Comparison of ENCODE assay signal across 11 mouse cellular contexts in genomic region chr10:103026636-103027225, GRCm38 (mm10). TPM values are rescaled to one million over a fixed set of nuclear protein-coding genes. Genes with fewer than 3 reads are reported as not detected.
DNase-seq lines count a peak whose midpoint lies in the region; ATAC-seq and TF ChIP-seq lines count a peak whose summit lies in the region.
"Had no signal": no experiment of that assay in that cellular context is flagged by ENCODE, and none has a peak within 500 bp of the region (broad histone marks: within the 10 kb centered on the region; RNA-seq: fewer than 3 reads in every experiment).

No protein-coding gene starts in this region.

- no peaks in the 10 kb centered on the region for H3K9me3 ChIP-seq in heart, embryonic 11.5 days (replicated peaks; ENCODE audit: control insufficient read depth, low read length)
- H3K9me3 ChIP-seq in liver, embryonic 11.5 days (ENCODE audit: control insufficient read depth, low read length) = no peaks in the 10 kb centered on the region
- no peaks in the 10 kb centered on the region for H3K9me3 ChIP-seq in liver, postnatal 0 days (ENCODE audit: low read length)
- no peaks in the 10 kb centered on the region for H3K9me3 ChIP-seq in embryonic facial prominence, embryonic 12.5 days
- no peaks in the 10 kb centered on the region for H3K9me3 ChIP-seq in limb, embryonic 13.5 days
- H3K9me3 ChIP-seq: hindbrain, embryonic 15.5 days had no signal

- WGBS in heart, embryonic 11.5 days (ENCODE audit: insufficient replicate concordance) = under 1% methylated on average over 17 of the region's 17 CpGs
- 3% methylated on average over 17 of the region's 17 CpGs for WGBS in heart, adult 2 months
- under 1% methylated on average over 17 of the region's 17 CpGs for WGBS in liver, embryonic 11.5 days
- 1% methylated on average over 17 of the region's 17 CpGs for WGBS in liver, postnatal 0 days (ENCODE audit: insufficient replicate concordance)
- under 1% methylated on average over 17 of the region's 17 CpGs for WGBS in embryonic facial prominence, embryonic 12.5 days
- WGBS in limb, embryonic 13.5 days = under 1% methylated on average over 17 of the region's 17 CpGs

- no peak overlapping the region for H3K9ac ChIP-seq in heart, embryonic 11.5 days (ENCODE audit: low read depth, low read length)
- H3K9ac ChIP-seq in heart, adult 2 months (ENCODE audit: low read depth, low read length) = no peak overlapping the region
- H3K9ac ChIP-seq in liver, embryonic 11.5 days (ENCODE audit: low read depth, low read length) = no peak overlapping the region
- H3K9ac ChIP-seq in liver, postnatal 0 days (replicated peaks) = no peak overlapping the region
- H3K9ac ChIP-seq in embryonic facial prominence, embryonic 12.5 days = peak overlapping the region; percentile 74
- no peak overlapping the region for H3K9ac ChIP-seq in limb, embryonic 13.5 days
- H3K9ac ChIP-seq: hindbrain, embryonic 15.5 days had no signal

- no peaks in the 10 kb centered on the region for H3K36me3 ChIP-seq in heart, embryonic 11.5 days (ENCODE audit: control insufficient read depth, insufficient read depth, low read length)
- no peaks in the 10 kb centered on the region for H3K36me3 ChIP-seq in heart, adult 2 months (ENCODE audit: control insufficient read depth, insufficient read depth, low read length)
- no peaks in the 10 kb centered on the region for H3K36me3 ChIP-seq in liver, embryonic 11.5 days (ENCODE audit: control insufficient read depth, insufficient read depth, low read length)
- H3K36me3 ChIP-seq in liver, postnatal 0 days (replicated peaks; ENCODE audit: insufficient read depth, low read length) = no peaks in the 10 kb centered on the region
- no peaks in the 10 kb centered on the region for H3K36me3 ChIP-seq in embryonic facial prominence, embryonic 12.5 days
- H3K36me3 ChIP-seq in limb, embryonic 13.5 days = no peaks in the 10 kb centered on the region
- H3K36me3 ChIP-seq: hindbrain, embryonic 15.5 days had no signal

- intact Hi-C loops in heart, adult 2 months (cut with DNase I) = no loop called here

- TF ChIP-seq POLR2A in heart, adult 2 months (IDR thresholded peaks at IDR 0.05; ENCODE audit: insufficient read depth, low read depth, low read length) = no peak

- H3K27ac ChIP-seq in heart, embryonic 11.5 days (ENCODE audit: low read depth, low read length) = no peak overlapping the region
- no peak overlapping the region for H3K27ac ChIP-seq in heart, adult 2 months
- no peak overlapping the region for H3K27ac ChIP-seq in liver, embryonic 11.5 days (ENCODE audit: low read depth, low read length)
- H3K27ac ChIP-seq in liver, postnatal 0 days (ENCODE audit: low read depth) = no peak overlapping the region
- peak overlapping the region; percentile 97 for H3K27ac ChIP-seq in embryonic facial prominence, embryonic 12.5 days
- no peak overlapping the region for H3K27ac ChIP-seq in limb, embryonic 13.5 days
- H3K27ac ChIP-seq: hindbrain, embryonic 15.5 days had no signal

- ATAC-seq in heart, embryonic 11.5 days (replicated peaks; ENCODE audit: insufficient number of reproducible peaks, low FRiP score, low TSS enrichment) = no peak
- ATAC-seq in liver, embryonic 11.5 days (replicated peaks; ENCODE audit: low FRiP score) = no peak
- no peak for ATAC-seq in liver, postnatal 0 days
- ATAC-seq in embryonic facial prominence, embryonic 12.5 days (ENCODE audit: insufficient number of reproducible peaks, insufficient read depth, low FRiP score, low TSS enrichment) = no peak
- ATAC-seq in limb, embryonic 13.5 days (ENCODE audit: low FRiP score, low read depth) = no peak

- TF ChIP-seq EP300 in heart, adult 2 months (IDR thresholded peaks at IDR 0.05; ENCODE audit: insufficient read depth, low read depth, low read length) = no peak
- TF ChIP-seq EP300 in liver, postnatal 0 days (IDR thresholded peaks at IDR 0.05; ENCODE audit: low read depth) = no peak

- no peaks in the 10 kb centered on the region for H3K79me2 ChIP-seq in heart, adult 2 months (replicated peaks; ENCODE audit: control insufficient read depth, insufficient read depth, low read length)

- H3K4me1 ChIP-seq in heart, embryonic 11.5 days (ENCODE audit: control insufficient read depth, insufficient read depth, low read length) = 0 out of 2 replicates have a peak, but pooled peaks cover 4% of the 10 kb centered on the region
- no peaks in the 10 kb centered on the region for H3K4me1 ChIP-seq in heart, adult 2 months (ENCODE audit: control insufficient read depth, insufficient read depth, low read length)
- H3K4me1 ChIP-seq in liver, embryonic 11.5 days (replicated peaks; ENCODE audit: control insufficient read depth, insufficient read depth, low read length) = no peaks in the 10 kb centered on the region
- H3K4me1 ChIP-seq in liver, postnatal 0 days (ENCODE audit: insufficient read depth) = peaks cover 2% of the 10 kb centered on the region; the same call in 1 of the 2 replicates
- H3K4me1 ChIP-seq in embryonic facial prominence, embryonic 12.5 days = peaks cover 4% of the 10 kb centered on the region; the same call in 1 of the 2 replicates
- peaks cover 19% of the 10 kb centered on the region for H3K4me1 ChIP-seq in limb, embryonic 13.5 days

- H3K4me3 ChIP-seq in heart, embryonic 11.5 days (ENCODE audit: low read depth, low read length) = peak overlapping the region; percentile 12; the same call in 1 of the 2 replicates
- no peak overlapping the region for H3K4me3 ChIP-seq in heart, adult 2 months
- H3K4me3 ChIP-seq in liver, embryonic 11.5 days (ENCODE audit: low read depth, low read length) = no peak overlapping the region
- no peak overlapping the region for H3K4me3 ChIP-seq in liver, postnatal 0 days (ENCODE audit: low read depth, low read length)
- H3K4me3 ChIP-seq in embryonic facial prominence, embryonic 12.5 days = peak overlapping the region; percentile 58
- peak overlapping the region; percentile 7 for H3K4me3 ChIP-seq in limb, embryonic 13.5 days
- H3K4me3 ChIP-seq: hindbrain, embryonic 15.5 days had no signal

- no peak for DNase-seq in heart, adult 2 months
- DNase-seq in liver, embryonic 11.5 days (ENCODE audit: low spot score) = peak; percentile 37
- DNase-seq in liver, postnatal 0 days = no peak
- DNase-seq in B cell, adult 2 months = no peak
- DNase-seq in thymus, adult 18-20 months = no peak
- DNase-seq: lung, adult 2 months; right cerebral cortex, postnatal 4 days had no signal

- peak overlapping the region; percentile 32 for H3K4me2 ChIP-seq in heart, embryonic 11.5 days
- peak overlapping the region; percentile 1; the same call in 1 of the 2 replicates for H3K4me2 ChIP-seq in liver, embryonic 11.5 days
- H3K4me2 ChIP-seq in liver, postnatal 0 days (ENCODE audit: low read depth, low read length) = no peak overlapping the region
- H3K4me2 ChIP-seq in embryonic facial prominence, embryonic 12.5 days (replicated peaks) = peak overlapping the region; percentile 47
- peak overlapping the region; percentile 16; the same call in 1 of the 2 replicates for H3K4me2 ChIP-seq in limb, embryonic 13.5 days (replicated peaks)
- H3K4me2 ChIP-seq: hindbrain, embryonic 15.5 days had no signal

- no peak for TF ChIP-seq CTCF in heart, adult 2 months (IDR thresholded peaks at IDR 0.05)
- no peak for TF ChIP-seq CTCF in liver, postnatal 0 days (IDR thresholded peaks at IDR 0.05; ENCODE audit: low read depth)

- H3K27me3 ChIP-seq in heart, embryonic 11.5 days (ENCODE audit: control insufficient read depth, insufficient read depth, low read length) = peaks cover 46% of the 10 kb centered on the region
- peaks cover 24% of the 10 kb centered on the region for H3K27me3 ChIP-seq in heart, adult 2 months (ENCODE audit: control insufficient read depth, insufficient read depth, low read length)
- peaks cover 62% of the 10 kb centered on the region for H3K27me3 ChIP-seq in liver, embryonic 11.5 days (replicated peaks; ENCODE audit: control insufficient read depth, insufficient read depth, low read length)
- peaks cover 67% of the 10 kb centered on the region for H3K27me3 ChIP-seq in liver, postnatal 0 days (ENCODE audit: insufficient read depth, low read length)
- peaks cover 20% of the 10 kb centered on the region for H3K27me3 ChIP-seq in embryonic facial prominence, embryonic 12.5 days
- H3K27me3 ChIP-seq in limb, embryonic 13.5 days = peaks cover 55% of the 10 kb centered on the region

RNA-seq across cellular contexts. Expression of gene Alx1, which starts 3.3 kb away (rescaled TPM):
- polyA plus RNA-seq in heart, embryonic 11.5 days (2014; fragmentation: Nextera tagmentation; extraction: Ambion mirVana) = 3.6 TPM in 2 replicates
- not detected for total RNA-seq in heart, adult 2 months (2021)
- polyA plus RNA-seq in heart, adult 2 months (2012; rRNA removed) = 0.14 TPM in 1 of 2 replicates, not detected in the other
- 3.1 and 3.2 TPM in 2 replicates for polyA plus RNA-seq in liver, embryonic 11.5 days (2014; fragmentation: Nextera tagmentation; extraction: Ambion mirVana)
- not detected in 2 replicates for polyA plus RNA-seq in liver, postnatal 0 days (2015; fragmentation: Nextera tagmentation; extraction: Ambion mirVana)
- 131 and 192 TPM in 2 replicates for polyA plus RNA-seq in embryonic facial prominence, embryonic 12.5 days (2016; fragmentation: Nextera tagmentation; extraction: Ambion mirVana)
- polyA plus RNA-seq in limb, embryonic 13.5 days (2015; fragmentation: Nextera tagmentation; extraction: Ambion mirVana) = 4.4 and 4.8 TPM in 2 replicates
- polyA plus RNA-seq: lung, adult 2 months had no signal

Comparison
In these comparisons a context has a peak if more than half of its experiments do, and no peak if none do; other contexts are left out.
1. H3K4me3 ChIP-seq: peak in heart, embryonic 11.5 days (single experiment), embryonic facial prominence, embryonic 12.5 days (single experiment) and limb, embryonic 13.5 days (single experiment); none in heart, adult 2 months (single experiment), liver, embryonic 11.5 days (single experiment) and liver, postnatal 0 days (single experiment).
2. RNA of gene Alx1, which starts 3.3 kb away (polyA plus RNA-seq): 131 to 192 TPM in embryonic facial prominence, embryonic 12.5 days; 4.4 to 4.8 TPM in limb, embryonic 13.5 days, 3.6 TPM in heart, embryonic 11.5 days, 3.1 to 3.2 TPM in liver, embryonic 11.5 days, 0.14 TPM in heart, adult 2 months and not detected in liver, postnatal 0 days; every median in the first group is over 10 times any median in the second.